Comparison of ENCODE assay signal across 17 mouse cellular contexts in genomic region chr11:119929603-119930265, GRCm38 (mm10). TPM values are rescaled to one million over a fixed set of nuclear protein-coding genes. Genes with fewer than 3 reads are reported as not detected.
DNase-seq lines count a peak whose midpoint lies in the region; ATAC-seq and TF ChIP-seq lines count a peak whose summit lies in the region.
"Had no signal": no experiment of that assay in that cellular context is flagged by ENCODE, and none has a peak within 500 bp of the region (broad histone marks: within the 10 kb centered on the region; RNA-seq: fewer than 3 reads in every experiment).

No protein-coding gene starts in this region.

- no peak for ATAC-seq in midbrain, embryonic 15.5 days (replicated peaks)
- no peak for ATAC-seq in erythroblast, adult 5-6 weeks (replicated peaks; ENCODE audit: low FRiP score, poor library complexity, severe bottlenecking)
- ATAC-seq: activated CD4-positive, CD25-positive, alpha-beta regulatory T cell, adult 4 months; forebrain, embryonic 15.5 days; hindbrain, embryonic 16.5 days; liver, embryonic 12.5 days; lung, postnatal 0 days had no signal

- no peak overlapping the region for H3K4me2 ChIP-seq in midbrain, embryonic 15.5 days
- H3K4me2 ChIP-seq: forebrain, embryonic 15.5 days; heart, embryonic 12.5 days; liver, embryonic 12.5 days had no signal

- no peak overlapping the region for H3K9ac ChIP-seq in midbrain, embryonic 15.5 days
- H3K9ac ChIP-seq: forebrain, embryonic 15.5 days; heart, embryonic 12.5 days; liver, embryonic 12.5 days had no signal

- intact Hi-C loops in gastrocnemius, adult 2 months (cut with DNase I) = no loop called here
- intact Hi-C loops in gastrocnemius, postnatal 14 days (cut with DNase I; ENCODE audit: low total_unique reads) = no loop called here

- H3K27me3 ChIP-seq in spleen, adult 2 months (ENCODE audit: control insufficient read depth, insufficient read depth, low read length) = no peaks in the 10 kb centered on the region
- H3K27me3 ChIP-seq in midbrain, embryonic 15.5 days (replicated peaks) = no peaks in the 10 kb centered on the region
- H3K27me3 ChIP-seq: forebrain, embryonic 15.5 days; heart, embryonic 12.5 days; liver, embryonic 12.5 days had no signal

- H3K36me3 ChIP-seq in spleen, adult 2 months (ENCODE audit: control insufficient read depth, insufficient read depth, low read length) = no peaks in the 10 kb centered on the region
- no peaks in the 10 kb centered on the region for H3K36me3 ChIP-seq in midbrain, embryonic 15.5 days (replicated peaks)
- H3K36me3 ChIP-seq: forebrain, embryonic 15.5 days; heart, embryonic 12.5 days; liver, embryonic 12.5 days had no signal

- H3K27ac ChIP-seq in gastrocnemius, adult 2 months = peak overlapping the region; percentile 48
- H3K27ac ChIP-seq in spleen, adult 2 months (ENCODE audit: insufficient read depth, low read length) = peak overlapping the region; percentile 4; the same call in 1 of the 2 replicates
- H3K27ac ChIP-seq in midbrain, embryonic 15.5 days = no peak overlapping the region
- H3K27ac ChIP-seq: forebrain, embryonic 15.5 days; liver, embryonic 12.5 days had no signal

- TF ChIP-seq POLR2A in spleen, adult 2 months (IDR thresholded peaks at IDR 0.05; ENCODE audit: low read depth, low read length) = no peak

- DNase-seq in gastrocnemius, adult 2 months = no peak
- DNase-seq in gastrocnemius, postnatal 14 days = no peak
- DNase-seq in spleen, adult 2 months (ENCODE audit: low read depth in 1 of 2, low spot score in 2 of 2) = no peak
- no peak for DNase-seq in spleen, adult 18-20 months
- DNase-seq in NIH3T3 (ENCODE audit: low read depth) = peak; percentile 57
- DNase-seq in naive thymus-derived CD4-positive, alpha-beta T cell, adult 2 months (ENCODE audit: low read depth) = peak; percentile 79
- DNase-seq: adrenal gland, postnatal 25 days; cerebellum, adult 9-11 months; right cerebral cortex, postnatal 25 days had no signal

- H3K4me3 ChIP-seq in gastrocnemius, adult 2 months = no peak overlapping the region
- no peak overlapping the region for H3K4me3 ChIP-seq in spleen, adult 2 months (ENCODE audit: extremely low read depth, insufficient read depth, insufficient read length)
- H3K4me3 ChIP-seq in midbrain, embryonic 15.5 days = no peak overlapping the region
- H3K4me3 ChIP-seq: forebrain, embryonic 15.5 days; heart, embryonic 12.5 days; liver, embryonic 12.5 days had no signal

- H3K9me3 ChIP-seq in midbrain, embryonic 15.5 days = no peaks in the 10 kb centered on the region
- H3K9me3 ChIP-seq: forebrain, embryonic 15.5 days had no signal

- TF ChIP-seq CTCF in gastrocnemius, adult 2 months (IDR thresholded peaks at IDR 0.05) = no peak
- TF ChIP-seq CTCF in spleen, adult 2 months (IDR thresholded peaks at IDR 0.05; ENCODE audit: extremely low read depth, insufficient read depth, insufficient read length, insufficient replicate concordance) = no peak

- H3K4me1 ChIP-seq in spleen, adult 2 months (ENCODE audit: control insufficient read depth, insufficient read depth, insufficient read length) = peaks cover 28% of the 10 kb centered on the region; the same call in 1 of the 2 replicates
- H3K4me1 ChIP-seq in midbrain, embryonic 15.5 days = no peaks in the 10 kb centered on the region

- 51% methylated on average over 6 of the region's 6 CpGs for WGBS in spleen, adult 2 months
- WGBS in midbrain, embryonic 15.5 days = 84% methylated on average over 6 of the region's 6 CpGs

RNA-seq across cellular contexts. Expression of gene Baiap2, which starts 12.8 kb away (rescaled TPM):
- total RNA-seq in gastrocnemius, adult 2 months (2021) = 1 to 10 TPM; 1.5 to 2.0 TPM
- 1 to 10 TPM; 3.4 to 3.9 TPM for total RNA-seq in gastrocnemius, postnatal 14 days (2021)
- polyA plus RNA-seq in spleen, adult 2 months (2012; rRNA removed) = 17.3 and 22.9 TPM in 2 replicates
- 15.5 and 16.3 TPM in 2 replicates for polyA plus RNA-seq in midbrain, embryonic 15.5 days (2015; fragmentation: Nextera tagmentation; extraction: Ambion mirVana)
- total RNA-seq in erythroblast, adult 5-6 weeks (2015; ENCODE audit: low replicate concordance) = 0.42 and 3.5 TPM in 2 replicates
- 1.6 and 2.5 TPM in 2 replicates for total RNA-seq in erythroblast, adult 5-6 weeks (2017; ENCODE audit: low replicate concordance)

RNA-seq across cellular contexts. Expression of gene Chmp6, which starts 16.5 kb away (rescaled TPM):
- total RNA-seq in gastrocnemius, adult 2 months (2021) = 10 to 100 TPM; 29.6 to 31.3 TPM
- 10 to 100 TPM; 22.7 to 25.2 TPM for total RNA-seq in gastrocnemius, postnatal 14 days (2021)
- 31.2 and 36.6 TPM in 2 replicates for polyA plus RNA-seq in spleen, adult 2 months (2012; rRNA removed)
- polyA plus RNA-seq in midbrain, embryonic 15.5 days (2015; fragmentation: Nextera tagmentation; extraction: Ambion mirVana) = 113 and 116 TPM in 2 replicates
- 5.9 and 7.7 TPM in 2 replicates for total RNA-seq in erythroblast, adult 5-6 weeks (2015; ENCODE audit: low replicate concordance)
- 3.5 and 6.7 TPM in 2 replicates for total RNA-seq in erythroblast, adult 5-6 weeks (2017; ENCODE audit: low replicate concordance)

Comparison
In these comparisons a context has a peak if more than half of its experiments do, and no peak if none do; other contexts are left out.
1. DNase-seq: peak in NIH3T3 (single experiment) and naive thymus-derived CD4-positive, alpha-beta T cell, adult 2 months (single experiment); none in gastrocnemius, adult 2 months (single experiment), gastrocnemius, postnatal 14 days (single experiment), spleen, adult 2 months (0 of 2) and spleen, adult 18-20 months (0 of 2).